Mouse (Mus musculus): ENCODE data around the gene Decr2.
"Not testable (repeated sequence)": the region's sequence is repeated elsewhere in the genome, so short reads cannot be mapped to it uniquely, and the experiment has no call there.

Decr2 gene

DNA sequence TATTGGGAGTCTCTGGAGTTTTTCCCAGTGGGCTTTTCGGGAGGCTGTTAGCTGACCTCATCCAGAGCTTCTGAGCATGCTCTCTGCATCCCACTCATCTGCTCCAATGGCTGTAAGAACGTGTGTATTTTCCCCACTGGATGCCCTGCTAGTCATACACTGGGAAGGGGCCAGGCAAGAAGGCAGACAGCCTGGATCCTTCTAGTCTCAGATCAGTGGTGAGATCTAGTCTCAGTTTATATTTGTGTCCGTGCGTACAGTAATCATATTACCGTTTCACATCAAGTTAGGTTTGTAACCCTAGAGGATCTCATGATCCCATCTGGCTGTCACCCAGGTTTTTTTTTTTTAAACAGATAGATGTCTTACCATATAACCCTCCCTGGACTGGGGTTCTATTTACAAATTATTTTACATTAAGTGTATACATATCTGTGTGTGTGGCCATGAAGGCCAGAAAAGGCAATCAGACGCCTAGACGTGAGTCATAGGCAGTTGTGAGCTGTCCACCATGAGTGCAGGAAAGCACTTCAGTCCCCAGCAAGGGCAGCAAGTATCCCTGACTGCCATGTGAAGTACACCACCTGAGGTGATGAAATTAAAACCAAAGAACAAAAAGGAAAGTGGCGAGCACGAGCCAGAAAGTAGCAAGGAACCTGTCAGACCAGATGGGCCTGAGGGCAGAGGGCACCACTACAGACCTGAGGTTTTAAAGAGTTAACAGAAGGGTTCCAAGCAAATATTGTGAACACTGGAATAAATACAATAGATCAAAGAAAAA, 32.2 kb downstream of the Decr2 start:
- DNase-seq (ENCODE audit: low spot score) = no peak

DNA sequence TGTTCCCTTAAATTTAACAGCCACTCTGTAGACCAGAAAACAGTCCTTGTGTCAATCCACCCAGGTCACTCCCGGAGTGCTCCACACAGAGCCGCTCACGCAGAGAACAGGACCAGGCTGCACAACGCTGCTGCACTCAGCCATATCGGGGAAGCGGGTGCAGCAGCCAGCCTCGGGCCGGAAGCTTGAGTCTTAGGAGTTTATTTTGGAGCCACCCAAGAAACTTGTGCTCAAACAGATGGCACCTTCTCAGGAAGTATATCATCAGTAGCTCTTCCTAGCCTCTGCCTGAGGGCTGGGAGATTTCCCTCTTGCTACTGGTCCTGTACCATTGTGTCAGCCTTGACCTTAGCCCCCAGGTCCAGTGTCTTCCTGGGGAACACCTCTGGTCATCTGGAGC, 32.9 kb downstream of the Decr2 start:
- DNase-seq (ENCODE audit: low spot score) = no peak

- peak; percentile 18 for DNase-seq (ENCODE audit: low spot score)
These were observed 35.0 kb downstream of the Decr2 start for GRCm38 (mm10) chr17:26055164-26055563.

GRCm38 (mm10) chr17:26054133-26054845, 35.8 kb downstream of the Decr2 start:
- DNase-seq (ENCODE audit: low spot score) = no peak

DNA sequence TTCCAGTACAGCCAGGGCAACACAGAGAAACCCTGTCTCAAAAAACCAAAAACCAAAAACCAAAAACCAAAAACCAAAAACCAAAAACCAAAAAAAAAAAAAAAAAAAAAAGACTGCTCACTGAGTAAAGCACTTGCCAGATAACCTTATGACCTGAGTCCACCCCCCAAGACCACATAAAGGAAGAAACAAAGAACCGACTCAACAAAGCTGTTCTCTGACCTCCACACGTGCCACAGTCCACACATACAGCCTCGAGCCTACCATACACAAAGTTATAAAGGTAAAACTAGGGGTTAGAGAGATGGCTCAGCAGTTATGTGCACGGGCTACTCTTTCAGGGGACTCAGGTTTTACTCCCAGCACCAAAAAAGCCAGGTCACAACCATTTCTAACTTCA, 37.4 kb downstream of the Decr2 start:
- DNase-seq (ENCODE audit: low spot score) = no peak

- DNase-seq (ENCODE audit: low spot score) = no peak
These were observed 38.1 kb downstream of the Decr2 start for GRCm38 (mm10) chr17:26052074-26052473.

DNA sequence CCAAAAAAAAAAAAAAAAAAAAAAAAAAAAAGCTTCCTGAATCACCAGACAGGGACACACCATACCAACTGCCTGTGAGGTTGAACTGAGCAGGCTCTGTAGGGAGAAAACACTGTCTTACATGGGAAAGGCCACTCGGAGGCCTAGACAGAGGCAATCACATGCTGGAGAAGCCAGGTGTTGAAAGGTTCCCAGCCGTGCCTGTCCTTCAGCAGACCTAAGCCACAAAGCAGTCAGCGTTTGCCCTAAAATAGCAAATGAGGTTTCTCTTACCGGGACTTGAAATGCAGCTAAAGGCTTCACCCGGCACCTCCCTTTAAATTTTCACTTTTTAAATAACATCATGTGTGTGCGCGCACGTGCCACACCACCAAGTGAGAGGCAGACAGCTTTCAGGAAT, 42.0 kb downstream of the Decr2 start:
- DNase-seq (ENCODE audit: low spot score) = no peak

GRCm38 (mm10) chr17:26046253-26046997, 43.7 kb downstream of the Decr2 start:
- DNase-seq (ENCODE audit: low spot score) = no peak

GRCm38 (mm10) chr17:26045285-26045684, 44.9 kb downstream of the Decr2 start:
- DNase-seq (ENCODE audit: low spot score) = no peak

- no peak for DNase-seq (ENCODE audit: low spot score)
These were observed 46.9 kb downstream of the Decr2 start for GRCm38 (mm10) chr17:26043249-26043636.

DNA sequence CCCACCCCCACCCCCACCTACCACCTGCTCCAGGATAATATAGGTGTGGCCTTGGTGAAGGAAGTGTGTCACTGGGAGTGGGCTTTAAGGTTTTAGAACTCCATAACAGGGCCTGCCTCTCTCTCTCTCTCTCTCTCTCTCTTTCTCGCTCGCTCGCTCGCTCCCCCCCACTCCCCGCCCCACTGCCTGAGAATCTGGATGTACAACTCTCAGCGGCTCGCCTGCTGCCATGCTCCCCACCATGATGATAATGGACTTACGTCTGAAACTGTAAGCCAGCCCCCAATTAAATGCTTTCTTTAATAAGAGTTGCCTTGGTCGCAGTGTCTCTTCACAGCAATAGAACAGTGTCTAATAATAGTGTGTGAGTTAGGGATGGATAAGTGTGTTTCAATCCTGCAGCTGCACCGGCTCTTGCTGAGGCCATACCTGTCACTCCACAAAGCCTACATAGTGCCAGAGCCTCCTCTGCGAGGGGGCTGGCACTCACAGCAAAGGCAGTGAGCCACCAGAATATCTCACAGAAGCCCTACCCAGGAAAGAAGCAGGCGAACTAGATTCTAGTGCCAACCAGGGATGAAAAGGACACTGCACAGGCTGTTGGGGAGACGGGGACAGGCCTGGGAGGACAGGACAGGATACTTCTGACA, 47.4 kb downstream of the Decr2 start:
- DNase-seq (ENCODE audit: low spot score) = no peak

- DNase-seq (ENCODE audit: low spot score) = peak; percentile 83
These were observed 48.9 kb downstream of the Decr2 start for GRCm38 (mm10) chr17:26041111-26041802.

DNA sequence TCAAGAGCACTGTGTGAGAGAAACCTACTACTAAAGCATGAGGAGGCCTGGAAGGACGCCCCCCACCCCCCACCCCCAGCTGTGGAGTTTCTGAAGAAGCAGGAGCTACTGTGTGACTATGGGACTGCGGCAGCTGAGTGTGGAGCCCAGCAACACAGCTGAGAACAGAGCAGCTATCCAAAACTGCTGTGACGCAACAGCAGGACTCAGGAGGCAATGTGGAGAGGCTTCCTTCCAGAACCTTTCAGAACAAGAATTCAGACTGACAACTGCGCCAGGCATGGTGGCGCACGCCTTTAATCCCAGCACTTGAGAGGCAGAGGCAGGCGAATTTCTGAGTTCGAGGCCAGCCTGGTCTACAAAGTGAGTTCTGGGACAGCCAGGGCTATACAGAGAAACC, 49.4 kb downstream of the Decr2 start:
- not testable (repeated sequence) for DNase-seq (ENCODE audit: low spot score)

GRCm38 (mm10) chr17:26032037-26032436, 58.1 kb downstream of the Decr2 start:
- DNase-seq (ENCODE audit: low spot score) = no peak

GRCm38 (mm10) chr17:26031583-26031982, 58.6 kb downstream of the Decr2 start:
- no peak for DNase-seq (ENCODE audit: low spot score)
